Mouse (Mus musculus) limb, embryonic 15.5 days (tissue): ENCODE results near the gene Polr1a. TPM values are rescaled to one million over a fixed set of nuclear protein-coding genes. Genes with fewer than 3 reads are reported as not detected.
A peak's percentile ranks its signal among the peaks of the same experiment; 100 is the strongest.

Source experiments
- ATAC-seq: fragments of 200-750 bp; cut with Nextera tagmentation; 2 replicates; pipeline ENCODE4 v1.8.0; 2017; ENCODE audit warnings: low read depth, moderate TSS enrichment; ENCODE audit not compliant: insufficient number of reproducible peaks, low FRiP score, low TSS enrichment
- H3K27ac ChIP-seq: fragments of 300-500 bp; sonication (generic); 2 replicates; pipeline ENCODE4 v1.5.1; 2015; ENCODE audit warnings: moderate library complexity, mild to moderate bottlenecking, inconsistent platforms
- H3K27me3 ChIP-seq: fragments of 300-500 bp; sonication (generic); 2 replicates; pipeline ENCODE4 v1.6.1; 2015; ENCODE audit warnings: inconsistent platforms
- H3K36me3 ChIP-seq: fragments of 300-500 bp; sonication (generic); 2 replicates; pipeline ENCODE4 v1.6.1; 2015; ENCODE audit warnings: inconsistent platforms
- H3K4me1 ChIP-seq: fragments of 300-500 bp; sonication (generic); 2 replicates; pipeline ENCODE4 v1.6.1; 2015; ENCODE audit warnings: inconsistent platforms
- H3K4me2 ChIP-seq: fragments of 300-500 bp; sonication (generic); 2 replicates; pipeline ENCODE4 v1.6.1; 2015; ENCODE audit warnings: mild to moderate bottlenecking, inconsistent platforms
- H3K4me3 ChIP-seq: fragments of 300-500 bp; sonication (generic); 2 replicates; pipeline ENCODE4 v1.5.1; 2015; ENCODE audit warnings: mild to moderate bottlenecking, inconsistent platforms
- H3K9ac ChIP-seq: fragments of 300-500 bp; sonication (generic); 2 replicates; pipeline ENCODE4 v1.6.1; 2015; ENCODE audit warnings: inconsistent platforms
- H3K9me3 ChIP-seq: fragments of 300-500 bp; sonication (generic); 2 replicates; pipeline ENCODE4 v1.6.1; 2016; ENCODE audit warnings: inconsistent platforms
- WGBS: fragments of 180-500 bp; shearing (Covaris S2); methylation state at CpG from one replicate; pipeline ENCODE4 v1.1.7; 2015; 5-methylcytosine and 5-hydroxymethylcytosine counted together
- polyA plus RNA-seq: library from polyadenylated mRNA; unstranded; fragments of >200 nt; fragmentation: Nextera tagmentation; extraction: Ambion mirVana; gene quantifications from 2 replicates; pipeline ENCODE4 v1.2.1, GENCODE M21; 2015

The Polr1a gene
- polyA plus RNA-seq, 1 experiment from 2014 or later = 29.5 TPM

DNA sequence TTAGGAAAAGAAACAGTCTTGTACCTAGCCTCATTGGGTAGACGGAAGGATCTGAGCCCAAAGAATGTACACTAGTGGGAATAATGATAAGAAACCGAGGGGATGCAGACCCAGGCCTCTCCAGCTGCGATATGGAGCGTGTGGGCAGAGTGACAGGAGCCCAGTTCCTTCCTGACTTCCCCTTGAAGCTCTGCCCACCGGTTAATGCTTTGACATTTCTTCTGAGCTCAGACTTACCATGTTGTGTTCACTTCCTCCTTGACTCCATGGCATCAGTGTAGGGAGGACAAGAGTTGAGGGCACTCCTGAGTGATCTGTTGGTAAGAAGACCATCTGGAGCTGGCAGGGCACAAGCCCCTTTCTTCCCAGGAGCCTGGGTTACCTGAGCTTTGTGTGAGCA, 53.3 kb downstream of the Polr1a start:
- Histone ChIP-seq H3K4me3 (no peak overlapping the region), H3K27ac (no peak overlapping the region), H3K4me2 (no peak overlapping the region), H3K27me3 (no peaks in the 10 kb centered on the region), H3K9me3 (no peaks in the 10 kb centered on the region), H3K4me1 (no peaks in the 10 kb centered on the region), H3K36me3 (peaks cover 43% of the 10 kb centered on the region), H3K9ac (no peak overlapping the region)
- 93% methylated on average over 5 of the region's 5 CpGs for WGBS
- no peak for ATAC-seq

DNA sequence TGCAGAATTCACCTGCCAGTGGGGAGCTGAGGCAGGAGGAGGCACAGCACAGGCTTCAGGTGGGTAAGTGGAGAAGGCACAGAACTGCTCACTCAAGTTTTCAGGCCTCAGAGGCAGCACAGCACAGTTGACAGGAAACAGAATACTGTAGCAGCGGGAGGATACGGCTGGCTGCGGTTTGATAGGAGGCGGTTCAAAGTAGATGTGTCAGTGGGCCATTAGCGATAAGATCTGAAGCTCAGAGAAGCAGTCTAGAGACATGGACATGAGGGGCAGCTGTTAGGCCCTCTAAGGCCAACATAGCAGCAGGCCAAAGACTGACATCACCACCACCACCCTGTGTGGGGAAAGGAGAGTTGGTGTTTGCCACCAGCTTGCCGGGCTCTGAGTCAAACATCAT, 53.9 kb downstream of the Polr1a start:
- Histone ChIP-seq H3K4me1 (no peaks in the 10 kb centered on the region), H3K36me3 (peaks cover 48% of the 10 kb centered on the region), H3K9ac (no peak overlapping the region), H3K4me2 (no peak overlapping the region), H3K4me3 (no peak overlapping the region), H3K27me3 (no peaks in the 10 kb centered on the region), H3K27ac (no peak overlapping the region), H3K9me3 (no peaks in the 10 kb centered on the region)
- 89% methylated on average over 6 of the region's 6 CpGs for WGBS
- ATAC-seq = no peak

DNA sequence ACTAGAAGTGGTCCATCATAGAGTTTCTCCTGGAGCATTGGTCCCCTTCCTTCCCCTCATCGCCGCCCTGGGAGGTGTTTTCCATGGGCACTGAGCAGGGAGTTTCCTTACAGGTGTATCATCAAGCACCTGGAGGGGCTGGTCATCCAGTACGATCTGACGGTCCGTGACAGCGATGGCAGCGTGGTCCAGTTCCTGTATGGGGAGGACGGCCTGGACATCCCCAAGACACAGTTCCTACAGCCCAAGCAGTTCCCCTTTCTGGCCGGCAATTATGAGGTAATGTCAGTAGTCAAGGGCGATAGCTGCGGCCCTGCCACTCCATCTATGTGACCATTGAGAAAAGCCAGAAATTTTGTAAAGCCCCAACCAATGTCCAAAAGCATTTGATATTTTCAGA, 54.7 kb downstream of the Polr1a start:
- Histone ChIP-seq H3K9me3 (no peaks in the 10 kb centered on the region), H3K27me3 (no peaks in the 10 kb centered on the region), H3K4me3 (no peak overlapping the region), H3K4me1 (no peaks in the 10 kb centered on the region), H3K27ac (no peak overlapping the region), H3K36me3 (peaks cover 52% of the 10 kb centered on the region), H3K4me2 (no peak overlapping the region), H3K9ac (no peak overlapping the region)
- 96% methylated on average over 11 of the region's 11 CpGs for WGBS
- ATAC-seq = no peak

DNA sequence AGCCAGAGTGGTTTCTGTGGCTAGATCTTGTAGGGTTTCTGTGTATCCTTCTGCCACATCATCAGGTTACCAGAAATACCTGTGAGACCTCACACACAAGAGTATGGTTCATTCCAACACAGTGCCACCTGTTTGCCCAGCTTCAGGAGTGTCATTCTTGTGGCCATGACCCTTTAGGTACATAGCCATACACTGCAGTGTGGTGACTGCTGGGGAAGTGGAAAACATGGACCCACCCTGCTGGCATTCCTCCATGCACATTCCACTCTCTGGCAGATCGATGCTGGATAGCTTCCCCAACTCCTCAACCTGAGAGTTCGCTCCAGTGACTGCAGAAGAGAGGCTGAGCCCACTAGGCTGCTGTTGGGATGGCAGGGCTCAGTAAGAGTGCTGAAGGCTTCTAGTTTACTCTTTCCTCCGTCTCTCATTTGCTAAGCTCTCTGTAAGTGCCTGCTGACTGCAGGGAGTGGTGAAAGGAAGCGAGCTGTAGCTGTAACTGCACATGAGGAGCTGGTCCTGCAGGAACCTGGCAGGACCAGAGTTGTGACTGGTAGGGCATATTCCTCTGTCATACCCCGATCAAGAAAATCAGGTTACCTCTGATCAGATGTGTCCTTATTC, 57.9 kb downstream of the Polr1a start:
- WGBS = 75% methylated on average over 5 of the region's 5 CpGs
- no peak overlapping the region for H3K27ac ChIP-seq

DNA sequence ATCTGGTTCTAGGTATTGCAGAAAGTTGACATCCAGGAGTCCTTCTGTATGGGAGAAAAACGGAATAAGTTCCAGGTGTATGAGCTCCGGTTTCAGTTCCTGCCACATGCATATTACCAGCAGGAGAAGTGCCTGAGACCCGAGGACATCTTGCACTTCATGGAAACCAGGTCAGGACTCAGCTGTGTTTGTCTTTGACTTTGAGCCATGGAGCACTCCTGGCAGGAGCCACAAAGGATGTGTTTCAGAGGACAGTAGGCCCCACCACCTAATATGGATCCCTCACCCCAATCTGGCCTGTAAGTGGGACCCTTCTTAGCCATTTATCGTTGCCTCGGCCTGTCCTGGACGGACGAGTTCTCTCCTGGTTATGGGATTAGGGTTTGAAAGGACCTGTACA, 59.0 kb downstream of the Polr1a start:
- ATAC-seq = no peak
- H3K4me2 ChIP-seq = no peak overlapping the region
- H3K27me3 ChIP-seq = no peaks in the 10 kb centered on the region
- peaks cover 78% of the 10 kb centered on the region for H3K36me3 ChIP-seq
- H3K9ac ChIP-seq = no peak overlapping the region
- no peaks in the 10 kb centered on the region for H3K9me3 ChIP-seq
- WGBS = 68% methylated on average over 7 of the region's 7 CpGs
- no peak overlapping the region for H3K27ac ChIP-seq
- no peak overlapping the region for H3K4me3 ChIP-seq
- H3K4me1 ChIP-seq = no peaks in the 10 kb centered on the region

More for the DNA sequence above, 57.9 kb downstream of the Polr1a start:
- no peak for ATAC-seq
- no peak overlapping the region for H3K4me2 ChIP-seq
- no peak overlapping the region for H3K9ac ChIP-seq
- H3K9me3 ChIP-seq = no peaks in the 10 kb centered on the region
- no peaks in the 10 kb centered on the region for H3K27me3 ChIP-seq
- H3K4me1 ChIP-seq = no peaks in the 10 kb centered on the region
- no peak overlapping the region for H3K4me3 ChIP-seq
- peaks cover 70% of the 10 kb centered on the region for H3K36me3 ChIP-seq

DNA sequence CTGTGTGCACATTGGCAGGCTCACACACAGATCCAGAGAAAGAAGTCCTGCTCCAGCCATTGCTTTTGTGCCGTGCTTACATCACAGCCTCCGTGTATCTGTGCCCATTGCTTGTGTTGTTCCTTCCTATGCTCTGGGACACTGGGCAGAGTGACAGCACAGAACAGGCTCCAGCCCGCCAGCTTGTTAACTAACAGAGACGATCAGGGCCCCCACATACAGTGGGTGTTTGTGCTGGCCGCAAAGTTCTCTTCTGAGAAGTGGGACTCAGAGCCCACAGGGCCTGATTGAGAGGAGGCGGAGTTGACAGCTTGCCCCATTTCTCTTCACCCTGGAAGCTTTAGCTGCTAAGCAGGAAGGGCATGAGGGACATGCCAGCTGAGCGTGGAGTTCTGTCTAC, 60.6 kb downstream of the Polr1a start:
- H3K27me3 ChIP-seq = no peaks in the 10 kb centered on the region
- no peak for ATAC-seq
- 91% methylated on average over 7 of the region's 7 CpGs for WGBS
- no peaks in the 10 kb centered on the region for H3K9me3 ChIP-seq
- no peak overlapping the region for H3K9ac ChIP-seq
- H3K36me3 ChIP-seq = peaks cover 89% of the 10 kb centered on the region
- no peaks in the 10 kb centered on the region for H3K4me1 ChIP-seq
- H3K4me2 ChIP-seq = no peak overlapping the region
- H3K4me3 ChIP-seq = no peak overlapping the region
- H3K27ac ChIP-seq = no peak overlapping the region

DNA sequence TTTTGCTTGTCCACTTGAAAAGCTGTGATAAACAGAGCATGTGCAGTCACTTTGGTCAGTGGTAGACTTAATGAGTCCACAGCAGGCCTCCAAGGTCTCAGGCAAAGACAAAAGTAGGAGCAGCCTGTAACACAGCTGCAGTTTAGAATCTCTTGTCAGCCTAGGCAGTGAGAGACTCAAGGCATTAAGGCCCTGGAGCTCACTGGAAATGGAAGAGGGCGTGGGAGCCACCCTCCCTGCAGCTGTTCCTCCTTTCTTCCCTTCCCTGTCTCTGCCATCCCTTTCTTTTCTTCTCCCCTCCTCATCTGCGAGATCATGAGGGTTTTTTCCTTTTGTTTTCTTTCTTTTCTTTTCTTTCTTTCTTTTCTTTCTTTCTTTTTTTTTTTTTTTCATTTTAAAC, 61.3 kb downstream of the Polr1a start:
- Histone ChIP-seq H3K4me3 (no peak overlapping the region), H3K36me3 (peaks cover 89% of the 10 kb centered on the region), H3K9me3 (no peaks in the 10 kb centered on the region), H3K9ac (no peak overlapping the region), H3K4me2 (no peak overlapping the region), H3K27me3 (no peaks in the 10 kb centered on the region), H3K4me1 (no peaks in the 10 kb centered on the region), H3K27ac (no peak overlapping the region; the same call in 1 of the 2 replicates)
- ATAC-seq = no peak
- 86% methylated on average over 2 of the region's 2 CpGs for WGBS

DNA sequence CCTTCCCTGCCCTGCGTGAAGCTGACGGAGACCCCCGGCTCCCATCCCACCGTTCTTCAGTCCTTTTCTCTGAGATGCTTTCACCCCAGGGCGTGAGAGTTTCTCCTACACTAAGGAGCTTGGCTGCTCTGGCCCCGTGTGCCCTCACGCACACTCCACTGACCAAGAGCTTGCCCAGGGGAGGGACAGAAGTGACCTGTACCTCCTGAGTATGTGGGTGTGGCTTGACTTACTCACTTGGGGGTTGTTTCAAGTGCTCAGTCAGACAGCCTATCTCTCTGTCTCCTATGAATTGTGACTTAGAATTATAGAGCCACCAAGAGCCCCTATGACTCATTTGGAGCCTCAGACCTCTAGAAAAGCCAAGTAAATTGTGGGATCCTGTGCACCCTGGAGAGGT, 67.7 kb downstream of the Polr1a start:
- ATAC-seq = no peak
- WGBS = 92% methylated on average over 7 of the region's 7 CpGs

DNA sequence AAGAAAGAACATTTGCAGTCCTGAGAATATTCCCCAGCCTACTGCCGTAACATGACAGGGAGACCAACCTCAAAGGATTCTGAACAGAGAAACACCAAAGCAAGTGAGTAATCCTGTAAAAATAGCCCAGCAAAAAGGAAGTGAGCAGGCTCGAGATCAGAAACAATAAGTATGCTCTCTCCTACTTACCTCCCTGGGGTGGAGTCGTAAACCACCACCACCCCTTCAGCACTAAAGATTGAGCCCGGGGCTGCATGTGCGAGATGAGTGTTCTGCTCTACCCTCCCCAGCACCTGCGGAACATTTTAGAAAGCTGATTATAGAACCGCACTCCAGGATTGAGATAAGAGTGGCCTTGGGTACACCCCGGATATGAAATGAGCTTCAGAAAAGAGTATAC, 71.3 kb downstream of the Polr1a start:
- peak overlapping the region; percentile 50 for H3K27ac ChIP-seq
- H3K9ac ChIP-seq = no peak overlapping the region
- 59% methylated on average over 8 of the region's 8 CpGs for WGBS
- ATAC-seq = no peak
- peaks cover 62% of the 10 kb centered on the region for H3K36me3 ChIP-seq
- H3K9me3 ChIP-seq = no peaks in the 10 kb centered on the region
- no peak overlapping the region for H3K4me3 ChIP-seq
- no peak overlapping the region for H3K4me2 ChIP-seq
- peaks cover 10% of the 10 kb centered on the region; the same call in 1 of the 2 replicates for H3K4me1 ChIP-seq
- no peaks in the 10 kb centered on the region for H3K27me3 ChIP-seq

More for the DNA sequence above, 67.7 kb downstream of the Polr1a start:
- H3K36me3 ChIP-seq = peaks cover 96% of the 10 kb centered on the region
- H3K9me3 ChIP-seq = no peaks in the 10 kb centered on the region
- no peaks in the 10 kb centered on the region for H3K27me3 ChIP-seq
- peaks cover 10% of the 10 kb centered on the region; the same call in 1 of the 2 replicates for H3K4me1 ChIP-seq
- H3K27ac ChIP-seq = no peak overlapping the region
- H3K4me3 ChIP-seq = no peak overlapping the region
- no peak overlapping the region for H3K9ac ChIP-seq
- no peak overlapping the region for H3K4me2 ChIP-seq

DNA sequence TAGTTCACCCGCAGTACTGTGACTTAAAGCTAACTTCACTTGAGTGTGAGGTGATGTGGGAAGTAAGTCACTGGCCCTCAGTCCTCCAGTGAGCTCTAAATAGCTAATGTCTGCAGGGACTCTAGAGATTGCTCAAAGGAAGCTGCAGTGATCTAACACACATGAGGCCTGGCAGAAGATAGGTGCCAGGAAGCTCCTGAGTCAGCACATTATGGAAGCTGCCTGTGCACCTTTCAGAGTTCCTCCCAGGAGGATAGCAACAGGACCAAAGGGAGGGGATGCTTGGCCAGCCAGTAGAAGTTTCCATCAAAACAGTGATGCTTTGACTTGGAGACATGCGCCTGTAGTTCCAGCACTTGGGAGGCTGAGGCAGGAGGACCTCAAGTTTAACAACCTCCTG, 71.7 kb downstream of the Polr1a start:
- 87% methylated on average over 2 of the region's 2 CpGs for WGBS
- H3K36me3 ChIP-seq = peaks cover 58% of the 10 kb centered on the region
- H3K4me3 ChIP-seq = no peak overlapping the region
- H3K4me1 ChIP-seq = peaks cover 10% of the 10 kb centered on the region; the same call in 1 of the 2 replicates
- H3K27me3 ChIP-seq = no peaks in the 10 kb centered on the region
- H3K9me3 ChIP-seq = no peaks in the 10 kb centered on the region
- no peak overlapping the region for H3K27ac ChIP-seq
- H3K4me2 ChIP-seq = no peak overlapping the region
- H3K9ac ChIP-seq = no peak overlapping the region
- no peak for ATAC-seq

DNA sequence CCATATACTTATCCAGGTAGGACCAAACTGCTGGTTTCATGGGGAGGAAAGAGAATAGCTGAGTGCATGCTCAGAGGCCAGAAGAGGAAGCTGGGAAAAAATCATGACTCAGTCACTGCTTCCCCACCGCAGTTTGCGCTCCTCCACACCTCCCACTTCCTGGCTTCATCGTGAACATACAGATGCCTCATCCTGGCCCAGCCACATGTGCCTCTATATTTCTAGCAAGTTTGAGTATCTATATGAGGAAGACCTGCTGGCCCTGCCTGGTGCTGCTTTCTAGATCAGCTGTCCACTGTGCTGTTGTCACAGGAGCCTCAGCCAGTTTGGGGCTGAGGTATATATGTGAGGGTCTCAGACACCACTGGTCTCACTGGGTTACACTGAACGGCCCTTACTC, 72.6 kb downstream of the Polr1a start:
- ATAC-seq = no peak
- no peak overlapping the region for H3K9ac ChIP-seq
- peaks cover 49% of the 10 kb centered on the region for H3K36me3 ChIP-seq
- peaks cover 10% of the 10 kb centered on the region; the same call in 1 of the 2 replicates for H3K4me1 ChIP-seq
- no peaks in the 10 kb centered on the region for H3K9me3 ChIP-seq
- WGBS = 68% methylated on average over 4 of the region's 4 CpGs
- no peak overlapping the region for H3K4me2 ChIP-seq
- H3K4me3 ChIP-seq = no peak overlapping the region
- H3K27me3 ChIP-seq = no peaks in the 10 kb centered on the region
- H3K27ac ChIP-seq = no peak overlapping the region

DNA sequence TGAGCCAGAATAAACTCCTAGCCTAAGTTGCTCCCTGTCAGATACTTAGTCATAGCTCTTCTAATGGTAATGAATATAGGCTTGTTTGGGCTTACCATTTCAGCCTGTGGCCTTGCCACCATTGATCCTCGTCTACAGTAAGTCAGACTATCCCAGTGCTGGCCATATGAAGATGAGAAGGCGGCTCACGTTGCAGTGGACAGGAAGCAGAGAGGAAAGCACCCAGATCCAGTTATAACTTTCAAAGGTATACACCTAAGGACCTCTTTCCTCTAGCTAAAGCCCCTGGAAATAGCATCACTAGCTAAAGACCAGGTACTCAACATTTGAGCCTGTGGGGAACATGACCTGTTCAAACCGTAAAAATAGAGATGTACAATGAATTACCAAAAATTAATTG, 77.1 kb downstream of the Polr1a start:
- Histone ChIP-seq H3K27me3 (no peaks in the 10 kb centered on the region), H3K36me3 (peaks cover 5% of the 10 kb centered on the region; the same call in 1 of the 2 replicates), H3K27ac (no peak overlapping the region), H3K4me1 (peaks cover 33% of the 10 kb centered on the region), H3K4me2 (no peak overlapping the region), H3K9me3 (no peaks in the 10 kb centered on the region), H3K4me3 (no peak overlapping the region), H3K9ac (no peak overlapping the region)
- ATAC-seq = no peak
- 86% methylated on average over 4 of the region's 4 CpGs for WGBS
